8 mouse cellular contexts compared by ENCODE assay signal in genomic region chr3:88603714-88604161, GRCm38 (mm10). TPM values are rescaled to one million over a fixed set of nuclear protein-coding genes. Genes with fewer than 3 reads are reported as not detected.
DNase-seq lines count a peak whose midpoint lies in the region; ATAC-seq and TF ChIP-seq lines count a peak whose summit lies in the region.

No protein-coding gene starts in this region.

- no peak for TF ChIP-seq POLR2A in liver, adult 2 months (IDR thresholded peaks at IDR 0.05; ENCODE audit: extremely low read depth, insufficient read depth, low read length)

- H3K79me2 ChIP-seq in liver, adult 2 months (ENCODE audit: control insufficient read depth, insufficient read depth, low read length) = no peaks in the 10 kb centered on the region

- no peak overlapping the region for H3K9ac ChIP-seq in liver, adult 2 months (ENCODE audit: low read depth, low read length)

- no peaks in the 10 kb centered on the region for H3K36me3 ChIP-seq in embryonic facial prominence, embryonic 10.5 days (replicated peaks)
- no peaks in the 10 kb centered on the region for H3K36me3 ChIP-seq in liver, adult 2 months (ENCODE audit: control insufficient read depth, insufficient read depth, low read length)

- H3K4me3 ChIP-seq in embryonic facial prominence, embryonic 10.5 days = no peak overlapping the region
- H3K4me3 ChIP-seq in liver, adult 2 months (ENCODE audit: insufficient read depth, low read depth, low read length) = no peak overlapping the region

- peaks cover 21% of the 10 kb centered on the region for H3K4me1 ChIP-seq in embryonic facial prominence, embryonic 10.5 days
- no peaks in the 10 kb centered on the region for H3K4me1 ChIP-seq in liver, adult 2 months (ENCODE audit: control insufficient read depth, insufficient read depth, low read length)

- peak; percentile 49 for ATAC-seq in neutrophil, adult 5-6 weeks (ENCODE audit: extremely low read depth, insufficient number of reproducible peaks, low FRiP score, poor library complexity, severe bottlenecking)

- intact Hi-C loops in heart, postnatal 36 days (cut with DNase I) = no loop called here

- peak; percentile 74 for TF ChIP-seq CTCF in liver, adult 2 months (IDR thresholded peaks at IDR 0.05; ENCODE audit: low read depth, low read length)

- H3K27ac ChIP-seq in embryonic facial prominence, embryonic 10.5 days (replicated peaks) = no peak overlapping the region
- no peak overlapping the region for H3K27ac ChIP-seq in liver, adult 2 months (replicated peaks; ENCODE audit: insufficient read depth, low read depth, low read length)

- WGBS in embryonic facial prominence, embryonic 10.5 days = 31% methylated on average over 6 of the region's 6 CpGs
- 22% methylated on average over 6 of the region's 6 CpGs for WGBS in liver, adult 2 months

- no peaks in the 10 kb centered on the region for H3K9me3 ChIP-seq in embryonic facial prominence, embryonic 10.5 days

- 0 out of 2 replicates have a peak, but pooled peaks cover 4% of the 10 kb centered on the region for H3K27me3 ChIP-seq in embryonic facial prominence, embryonic 10.5 days (replicated peaks; ENCODE audit: low read depth, poor library complexity, severe bottlenecking)
- H3K27me3 ChIP-seq in liver, adult 2 months (ENCODE audit: control insufficient read depth, insufficient read depth, low read length) = no peaks in the 10 kb centered on the region

- peak; percentile 60 to 62 for DNase-seq in right cerebral cortex, adult 2 months (ENCODE audit: low spot score in 2 of 2)
- no peak for DNase-seq in right cerebral cortex, postnatal 36 days (ENCODE audit: low spot score in 2 of 2)
- DNase-seq in adrenal gland, adult (ENCODE audit: inconsistent age in 2 of 2, low spot score in 1 of 2) = peak; percentile 87 to 95
- DNase-seq in embryonic facial prominence, embryonic 10.5 days (ENCODE audit: low spot score) = peak; percentile 76
- DNase-seq in heart, postnatal 36 days = peak; percentile 72 to 79
- peak; percentile 78 for DNase-seq in liver, adult 2 months (ENCODE audit: extremely low read depth, low read depth, low spot score)
- DNase-seq in frontal cortex, postnatal 14 days (ENCODE audit: low spot score in 2 of 2) = no peak

RNA-seq across cellular contexts. Expression of gene Arhgef2, which starts 2.0 kb away (rescaled TPM):
- 110 and 116 TPM in 2 replicates for polyA plus RNA-seq in embryonic facial prominence, embryonic 10.5 days (2016; fragmentation: Nextera tagmentation; extraction: Ambion mirVana)
- 10 to 100 TPM; 42.2 to 51.1 TPM for total RNA-seq in heart, postnatal 36 days (2021)
- 2.7 and 3.6 TPM in 2 replicates for total RNA-seq in liver, adult 2 months (2014; rRNA removed)
- polyA plus RNA-seq in liver, adult 2 months (2012; rRNA removed) = 3.6 and 4.9 TPM in 2 replicates
- 144 and 164 TPM in 2 replicates for total RNA-seq in neutrophil, adult 5-6 weeks (2017)

RNA-seq across cellular contexts. Expression of gene Ssr2, which starts 28.1 kb away (rescaled TPM):
- 229 and 231 TPM in 2 replicates for polyA plus RNA-seq in embryonic facial prominence, embryonic 10.5 days (2016; fragmentation: Nextera tagmentation; extraction: Ambion mirVana)
- total RNA-seq in heart, postnatal 36 days (2021) = 10 to 100 TPM; 70.7 to 73.8 TPM
- 90.0 and 110 TPM in 2 replicates for total RNA-seq in liver, adult 2 months (2014; rRNA removed)
- 155 and 176 TPM in 2 replicates for polyA plus RNA-seq in liver, adult 2 months (2012; rRNA removed)
- 21.5 and 25.4 TPM in 2 replicates for total RNA-seq in neutrophil, adult 5-6 weeks (2017)

RNA-seq across cellular contexts. Expression of gene Rxfp4, which starts 49.2 kb away (rescaled TPM):
- not detected in 2 replicates for polyA plus RNA-seq in embryonic facial prominence, embryonic 10.5 days (2016; fragmentation: Nextera tagmentation; extraction: Ambion mirVana)
- total RNA-seq in heart, postnatal 36 days (2021) = under 1 TPM in 1 of 2 experiments, not detected in 1; 0.22 TPM
- total RNA-seq in liver, adult 2 months (2014; rRNA removed) = not detected in 2 replicates
- not detected in 2 replicates for polyA plus RNA-seq in liver, adult 2 months (2012; rRNA removed)
- total RNA-seq in neutrophil, adult 5-6 weeks (2017) = not detected in 2 replicates

RNA-seq across cellular contexts. Expression of gene Ubqln4, which starts 50.2 kb away (rescaled TPM):
- 68.6 and 77.9 TPM in 2 replicates for polyA plus RNA-seq in embryonic facial prominence, embryonic 10.5 days (2016; fragmentation: Nextera tagmentation; extraction: Ambion mirVana)
- total RNA-seq in heart, postnatal 36 days (2021) = 10 to 100 TPM; 65.0 to 75.6 TPM
- total RNA-seq in liver, adult 2 months (2014; rRNA removed) = 8.3 and 14.2 TPM in 2 replicates
- polyA plus RNA-seq in liver, adult 2 months (2012; rRNA removed) = 41.1 and 42.8 TPM in 2 replicates
- total RNA-seq in neutrophil, adult 5-6 weeks (2017) = 25.3 and 26.3 TPM in 2 replicates

RNA-seq across cellular contexts. Expression of gene Lamtor2, which starts 50.9 kb away (rescaled TPM):
- 158 and 161 TPM in 2 replicates for polyA plus RNA-seq in embryonic facial prominence, embryonic 10.5 days (2016; fragmentation: Nextera tagmentation; extraction: Ambion mirVana)
- 10 to 100 TPM; 94.6 to 99.1 TPM for total RNA-seq in heart, postnatal 36 days (2021)
- total RNA-seq in liver, adult 2 months (2014; rRNA removed) = 104 and 125 TPM in 2 replicates
- polyA plus RNA-seq in liver, adult 2 months (2012; rRNA removed) = 201 and 204 TPM in 2 replicates
- total RNA-seq in neutrophil, adult 5-6 weeks (2017) = 66.6 and 68.0 TPM in 2 replicates

Comparison
In these comparisons a context has a peak if more than half of its experiments do, and no peak if none do; other contexts are left out.
1. DNase-seq: peak in right cerebral cortex, adult 2 months (2 of 2), adrenal gland, adult (2 of 2), embryonic facial prominence, embryonic 10.5 days (single experiment), heart, postnatal 36 days (2 of 2) and liver, adult 2 months (single experiment); none in right cerebral cortex, postnatal 36 days (0 of 2) and frontal cortex, postnatal 14 days (0 of 2).